Mouse (Mus musculus) small intestine, adult 2 months (tissue): ENCODE results near the gene Syne1. TPM values are rescaled to one million over a fixed set of nuclear protein-coding genes. Genes with fewer than 3 reads are reported as not detected.

Source experiments
- H3K27ac ChIP-seq: fragments of 200-500 bp; 2 replicates; pipeline ENCODE4 v1.5.1; 2012; ENCODE audit warnings: low read depth, low read length, control low read depth, inconsistent platforms; ENCODE audit not compliant: insufficient read depth
- H3K27me3 ChIP-seq: fragments of 200-500 bp; 2 replicates; pipeline ENCODE4 v1.6.1; 2012; ENCODE audit warnings: mild to moderate bottlenecking, moderate library complexity, low read length, inconsistent platforms; ENCODE audit not compliant: control insufficient read depth, insufficient read depth
- H3K36me3 ChIP-seq: fragments of 200-500 bp; 2 replicates; pipeline ENCODE4 v1.6.1; 2012; ENCODE audit warnings: mild to moderate bottlenecking, low read length, control low read depth, inconsistent platforms; ENCODE audit not compliant: control insufficient read depth, insufficient read depth
- H3K4me1 ChIP-seq: fragments of 200-500 bp; 2 replicates; pipeline ENCODE4 v1.6.1; 2012; ENCODE audit warnings: low read length, inconsistent platforms, mixed read lengths; ENCODE audit not compliant: control insufficient read depth, insufficient read depth, insufficient read length
- H3K4me3 ChIP-seq: fragments of 200-500 bp; 2 replicates; pipeline ENCODE4 v1.5.1; 2012; ENCODE audit warnings: low read depth, mild to moderate bottlenecking, control low read depth, inconsistent platforms, low read length, moderate library complexity
- CTCF ChIP-seq: fragments of 200-500 bp; IDR thresholded peaks from 2 replicates; pipeline ENCODE4 v1.5.1; 2012; ENCODE audit warnings: low read depth, mild to moderate bottlenecking, control low read depth, inconsistent platforms, low read length, moderate library complexity, mixed read lengths; ENCODE audit not compliant: insufficient replicate concordance, insufficient read length; ENCODE audit errors: extremely low read depth
- POLR2A ChIP-seq: fragments of 200-500 bp; IDR thresholded peaks from 2 replicates; pipeline ENCODE4 v1.6.1; 2012; ENCODE audit warnings: low read depth, mild to moderate bottlenecking, control low read depth, inconsistent platforms, low read length, moderate library complexity
- WGBS: fragments of 180-500 bp; shearing (Covaris S2); methylation state at CpG from one replicate; pipeline ENCODE4 v1.1.7; 2018; 5-methylcytosine and 5-hydroxymethylcytosine counted together
- polyA plus RNA-seq: library from polyadenylated mRNA; depleted of rRNA; stranded (reverse); fragments of >200 nt; gene quantifications from 2 replicates; pipeline ENCODE4 v1.2.3, GENCODE M21; 2012; rRNA removed

Gene Syne1
- polyA plus RNA-seq, 1 experiment = 10.0 TPM

GRCm38 (mm10) chr10:4983919-4984318 is 567.4 kb downstream of the Syne1 start:
- Histone ChIP-seq H3K27ac (no peak overlapping the region), H3K4me3 (no peak overlapping the region), H3K36me3 (no peaks in the 10 kb centered on the region), H3K4me1 (no peaks in the 10 kb centered on the region), H3K27me3 (no peaks in the 10 kb centered on the region)
- 46% methylated on average over 2 of the region's 2 CpGs for WGBS
- no peak for TF ChIP-seq CTCF

DNA sequence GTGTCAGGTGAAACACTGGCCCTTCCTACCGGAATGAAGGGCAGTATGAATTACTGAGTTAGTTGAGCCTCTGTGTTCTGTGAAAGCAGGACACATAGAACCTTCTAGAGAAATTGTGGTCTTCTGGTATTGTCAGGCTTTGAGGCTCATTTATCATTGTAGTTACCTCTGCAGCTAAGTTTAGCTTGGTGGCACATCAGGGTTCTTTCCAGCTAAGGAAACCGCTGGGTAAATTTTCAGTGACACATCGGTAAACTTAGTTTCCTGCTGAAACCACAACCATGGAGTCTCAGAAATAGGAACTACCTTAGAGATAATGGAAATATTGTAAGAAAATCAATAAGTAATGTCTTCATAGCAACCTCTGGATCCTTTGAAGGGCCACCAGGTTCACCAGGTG is 573.9 kb downstream of the Syne1 start:
- H3K27ac ChIP-seq = no peak overlapping the region
- WGBS = 75% methylated on average over 3 of the region's 3 CpGs
- H3K36me3 ChIP-seq = no peaks in the 10 kb centered on the region
- TF ChIP-seq CTCF (no peak), POLR2A (no peak)
- no peaks in the 10 kb centered on the region for H3K4me1 ChIP-seq
- H3K27me3 ChIP-seq = no peaks in the 10 kb centered on the region
- no peak overlapping the region for H3K4me3 ChIP-seq

GRCm38 (mm10) chr10:4976557-4976956 is 574.7 kb downstream of the Syne1 start:
- 92% methylated on average over 2 of the region's 2 CpGs for WGBS
- no peak overlapping the region for H3K4me3 ChIP-seq
- H3K36me3 ChIP-seq = no peaks in the 10 kb centered on the region
- no peaks in the 10 kb centered on the region for H3K27me3 ChIP-seq
- no peaks in the 10 kb centered on the region for H3K4me1 ChIP-seq
- no peak for TF ChIP-seq CTCF
- no peak for TF ChIP-seq POLR2A
- H3K27ac ChIP-seq = no peak overlapping the region

- Histone ChIP-seq H3K27ac (no peak overlapping the region), H3K4me1 (no peaks in the 10 kb centered on the region), H3K36me3 (no peaks in the 10 kb centered on the region), H3K27me3 (no peaks in the 10 kb centered on the region), H3K4me3 (no peak overlapping the region)
- 85% methylated on average over 4 of the region's 4 CpGs for WGBS
- TF ChIP-seq CTCF (no peak), POLR2A (no peak)
These were observed 577.0 kb downstream of the Syne1 start for GRCm38 (mm10) chr10:4974246-4974645.

GRCm38 (mm10) chr10:4972026-4972425 is 579.3 kb downstream of the Syne1 start:
- Histone ChIP-seq H3K27me3 (no peaks in the 10 kb centered on the region), H3K27ac (no peak overlapping the region), H3K36me3 (no peaks in the 10 kb centered on the region), H3K4me1 (no peaks in the 10 kb centered on the region), H3K4me3 (no peak overlapping the region)
- TF ChIP-seq CTCF = no peak
- no peak for TF ChIP-seq POLR2A
- WGBS = 65% methylated on average over 2 of the region's 2 CpGs

- Histone ChIP-seq H3K4me1 (no peaks in the 10 kb centered on the region), H3K27me3 (no peaks in the 10 kb centered on the region), H3K27ac (no peak overlapping the region), H3K4me3 (no peak overlapping the region), H3K36me3 (no peaks in the 10 kb centered on the region)
- TF ChIP-seq POLR2A (no peak), CTCF (no peak)
These were observed 579.7 kb downstream of the Syne1 start for GRCm38 (mm10) chr10:4971586-4971985.

DNA sequence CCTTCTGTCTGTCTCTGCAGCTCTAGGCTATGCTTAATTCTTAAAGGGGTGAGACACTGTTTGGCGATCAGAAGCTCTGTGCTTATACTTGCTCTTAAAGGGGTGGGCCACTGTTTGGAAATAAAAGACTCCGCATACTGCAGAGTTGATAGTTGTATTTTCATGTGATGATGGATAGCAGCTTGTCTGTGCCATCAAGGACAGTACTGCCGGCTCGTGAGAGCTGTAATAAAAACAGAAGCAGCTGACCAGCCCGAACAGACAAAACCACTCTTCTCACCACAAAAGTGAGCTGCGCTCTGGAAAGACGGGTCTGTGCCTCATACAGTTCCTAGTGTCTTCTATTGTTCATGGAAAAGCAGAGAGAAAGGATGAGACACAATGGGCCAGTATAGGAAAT is 580.1 kb downstream of the Syne1 start:
- H3K4me3 ChIP-seq = no peak overlapping the region
- no peaks in the 10 kb centered on the region for H3K27me3 ChIP-seq
- TF ChIP-seq CTCF (no peak), POLR2A (no peak)
- no peaks in the 10 kb centered on the region for H3K36me3 ChIP-seq
- 62% methylated on average over 7 of the region's 7 CpGs for WGBS
- H3K4me1 ChIP-seq = no peaks in the 10 kb centered on the region
- no peak overlapping the region for H3K27ac ChIP-seq

Other genes with a start within 250 kb of the Syne1 start
- gene Myct1, start 42.3 kb upstream of the Syne1 start, polyA plus RNA-seq = 0.74 and 1.0 TPM in 2 replicates
- gene Vip, start 87.7 kb upstream of the Syne1 start, polyA plus RNA-seq = 6.2 and 7.9 TPM in 2 replicates